Mouse (Mus musculus) embryonic facial prominence, embryonic 14.5 days (tissue): ENCODE data around the gene Camkk2. TPM values are rescaled to one million over a fixed set of nuclear protein-coding genes. Genes with fewer than 3 reads are reported as not detected.

Experiments used
- ATAC-seq: fragments of 200-750 bp; cut with Nextera tagmentation; 2 replicates; pipeline ENCODE4 v1.8.0; 2017; ENCODE audit warnings: low read depth, moderate number of reproducible peaks, moderate TSS enrichment
- DNase-seq: peaks from one replicate; pipeline ENCODE4 v3.0.0-alpha.2; 2015; ENCODE audit warnings: low spot score
- H3K27ac ChIP-seq: fragments of 300-500 bp; sonication (generic); replicated peaks from 2 replicates; pipeline ENCODE4 v1.5.1; 2014; ENCODE audit warnings: low read depth, mild to moderate bottlenecking, low read length, moderate library complexity
- H3K27me3 ChIP-seq: fragments of 300-500 bp; sonication (generic); replicated peaks from 2 replicates; pipeline ENCODE4 v1.6.1; 2014; ENCODE audit warnings: low read length; ENCODE audit not compliant: control insufficient read depth, insufficient read depth
- H3K36me3 ChIP-seq: fragments of 300-500 bp; sonication (generic); 2 replicates; pipeline ENCODE4 v1.6.1; 2014; ENCODE audit warnings: low read length, mixed read lengths; ENCODE audit not compliant: control insufficient read depth, insufficient read depth
- H3K4me1 ChIP-seq: fragments of 300-500 bp; sonication (generic); 2 replicates; pipeline ENCODE4 v1.6.1; 2014; ENCODE audit warnings: antibody characterized with exemption, low read length; ENCODE audit not compliant: control insufficient read depth, insufficient read depth
- H3K4me2 ChIP-seq: fragments of 300-500 bp; sonication (generic); 2 replicates; pipeline ENCODE4 v1.6.1; 2014; ENCODE audit warnings: low read depth, mild to moderate bottlenecking, low read length, moderate library complexity, mixed read lengths
- H3K4me3 ChIP-seq: fragments of 300-500 bp; sonication (generic); 2 replicates; pipeline ENCODE4 v1.5.1; 2014; ENCODE audit warnings: low read depth, mild to moderate bottlenecking, low read length
- H3K9ac ChIP-seq: fragments of 300-500 bp; sonication (generic); 2 replicates; pipeline ENCODE4 v1.6.1; 2014; ENCODE audit warnings: low read depth, mild to moderate bottlenecking, low read length, moderate library complexity, mixed read lengths
- H3K9me3 ChIP-seq: fragments of 300-500 bp; sonication (generic); 2 replicates; pipeline ENCODE4 v1.6.1; 2016; ENCODE audit warnings: low read length; ENCODE audit not compliant: control insufficient read depth
- WGBS: fragments of 180-500 bp; shearing (Covaris S2); extraction: QIAGEN DNeasy Blood & Tissue Kit; methylation state at CpG from one replicate; pipeline ENCODE4 v1.1.7; 2014; 5-methylcytosine and 5-hydroxymethylcytosine counted together
- polyA plus RNA-seq: library from polyadenylated mRNA; unstranded; fragments of >200 nt; fragmentation: Nextera tagmentation; extraction: Ambion mirVana; gene quantifications from 2 replicates; pipeline ENCODE4 v1.2.1, GENCODE M21; 2014

Gene Camkk2
- 27.7 and 28.4 TPM in 2 replicates for polyA plus RNA-seq

DNA sequence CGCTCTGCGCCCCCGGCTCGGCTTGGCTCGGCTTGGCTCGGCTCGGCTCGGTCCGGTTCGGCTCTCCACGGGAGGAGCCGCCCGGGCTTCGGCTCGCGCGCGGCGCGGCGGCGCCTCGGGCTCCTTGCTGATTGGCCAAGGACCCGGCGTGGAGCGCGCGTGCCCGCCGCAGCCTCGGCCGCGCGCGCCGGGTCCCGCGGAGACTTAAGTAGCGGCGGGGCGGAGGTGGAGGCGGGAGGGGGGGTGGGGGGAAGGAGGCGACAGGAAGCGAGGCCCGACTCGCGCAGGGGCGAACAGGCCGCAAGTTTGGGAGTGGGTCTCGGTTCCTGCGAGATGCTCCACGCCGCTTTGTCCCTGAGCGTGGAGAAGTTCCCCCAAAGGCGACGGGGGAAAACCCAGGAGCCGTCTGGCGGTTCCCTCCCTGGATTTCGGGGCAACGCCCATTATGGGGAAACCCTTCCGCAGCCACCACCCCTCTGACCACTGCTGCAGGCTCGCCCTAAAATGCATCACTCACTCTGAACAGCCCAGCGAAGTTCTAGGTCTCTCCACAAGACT, at the start of gene Camkk2:
Camkk2 (minus strand) TSS at position 133 of the 558 bp plus-strand sequence.
- Histone ChIP-seq H3K4me2 (peak within 1 kb of the TSS; percentile 98), H3K9me3 (no peaks in the 10 kb centered on the region), H3K27me3 (no peaks in the 10 kb centered on the region), H3K36me3 (no peaks in the 10 kb centered on the region), H3K4me3 (peak within 1 kb of the TSS; percentile 78), H3K9ac (peak within 1 kb of the TSS; percentile 87), H3K27ac (peak within 1 kb of the TSS; percentile 88), H3K4me1 (peaks cover 3% of the 10 kb centered on the region; the same call in 1 of the 2 replicates)
- DNase-seq, result peak; percentile 94
- WGBS, result 0% methylated on average over 19 of the region's 63 CpGs
- ATAC-seq, result peak; percentile 86

DNA sequence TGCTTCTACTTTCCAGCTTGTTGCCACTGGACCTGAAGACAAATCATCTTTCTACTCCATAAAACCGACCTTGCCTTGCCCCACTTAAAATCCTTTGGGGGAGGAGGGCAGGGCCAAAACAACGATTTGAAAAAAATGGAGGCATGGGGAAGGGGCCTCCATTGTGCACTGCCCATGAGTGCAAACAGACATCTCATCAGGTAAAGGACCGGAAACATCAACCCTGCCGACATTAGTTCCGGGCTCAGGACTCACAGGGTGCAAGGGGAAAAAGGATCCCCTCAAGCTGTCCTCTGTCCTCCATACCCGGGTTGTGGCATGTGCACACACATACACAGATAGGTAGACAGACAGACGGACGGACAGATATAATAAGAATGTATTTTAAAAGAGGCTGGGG, 45.9 kb upstream of the Camkk2 start:
- no peak overlapping the region for H3K9ac ChIP-seq
- ATAC-seq (no peak), DNase-seq (no peak)
- H3K27me3 ChIP-seq, result no peaks in the 10 kb centered on the region
- H3K4me2 ChIP-seq, result no peak overlapping the region
- 0 out of 2 replicates have a peak, but pooled peaks cover 2% of the 10 kb centered on the region for H3K4me1 ChIP-seq
- 82% methylated on average over 8 of the region's 8 CpGs for WGBS
- H3K4me3 ChIP-seq, result no peak overlapping the region
- H3K36me3 ChIP-seq, result no peaks in the 10 kb centered on the region
- no peak overlapping the region for H3K27ac ChIP-seq
- no peaks in the 10 kb centered on the region for H3K9me3 ChIP-seq

DNA sequence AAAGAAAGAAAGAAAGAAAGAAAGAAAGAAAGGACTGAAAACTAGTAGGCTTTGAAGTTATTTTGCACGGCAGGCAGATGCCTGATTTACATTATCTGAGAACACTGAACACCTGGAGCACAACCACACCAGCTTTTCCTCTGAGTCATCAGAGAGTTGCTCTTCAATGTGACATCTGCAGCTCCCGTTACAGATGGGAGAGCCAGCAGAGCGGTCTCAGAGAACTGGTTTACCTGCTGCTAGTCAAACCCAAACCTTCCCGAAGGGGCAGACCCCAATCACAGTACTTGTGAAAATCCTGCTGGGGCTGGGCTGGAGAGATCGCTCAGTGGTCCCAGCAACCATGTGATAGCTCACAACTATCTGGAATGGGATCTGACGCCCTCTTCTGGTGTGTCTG, 45.2 kb upstream of the Camkk2 start:
- peaks cover 2% of the 10 kb centered on the region; the same call in 1 of the 2 replicates for H3K36me3 ChIP-seq
- H3K4me2 ChIP-seq, result no peak overlapping the region
- no peak overlapping the region for H3K9ac ChIP-seq
- H3K27ac ChIP-seq, result no peak overlapping the region
- peaks cover 9% of the 10 kb centered on the region; the same call in 1 of the 2 replicates for H3K4me1 ChIP-seq
- no peaks in the 10 kb centered on the region for H3K9me3 ChIP-seq
- H3K4me3 ChIP-seq, result no peak overlapping the region
- no peak for ATAC-seq
- WGBS, result 54% methylated on average over 6 of the region's 6 CpGs
- peak; percentile 32 for DNase-seq
- no peaks in the 10 kb centered on the region for H3K27me3 ChIP-seq

DNA sequence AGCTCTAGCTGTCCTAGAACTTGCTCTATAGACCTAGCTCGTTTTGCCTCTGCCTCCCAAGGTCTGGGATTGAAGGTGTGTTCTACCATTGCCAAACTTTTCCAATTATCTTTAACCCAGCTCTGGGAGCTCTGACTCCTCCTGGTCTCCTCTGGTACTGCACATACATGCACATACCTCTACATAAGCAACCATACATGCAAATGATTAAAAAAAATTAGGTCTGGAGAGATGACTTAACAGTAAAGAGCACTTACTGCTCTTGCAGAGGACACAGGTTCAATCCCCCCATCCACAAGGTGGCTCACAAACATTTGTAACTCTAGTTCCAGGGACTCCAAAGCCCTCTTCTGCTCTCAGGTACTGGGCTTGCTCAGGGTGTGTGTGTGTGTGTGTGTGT, 44.8 kb upstream of the Camkk2 start:
- Histone ChIP-seq H3K36me3 (peaks cover 6% of the 10 kb centered on the region; the same call in 1 of the 2 replicates), H3K4me1 (peaks cover 11% of the 10 kb centered on the region; the same call in 1 of the 2 replicates), H3K27ac (no peak overlapping the region), H3K9me3 (no peaks in the 10 kb centered on the region), H3K4me3 (no peak overlapping the region), H3K27me3 (no peaks in the 10 kb centered on the region), H3K9ac (no peak overlapping the region), H3K4me2 (no peak overlapping the region)
- ATAC-seq (no peak), DNase-seq (no peak)
- 55% methylated on average over 1 of the region's 1 CpGs for WGBS

DNA sequence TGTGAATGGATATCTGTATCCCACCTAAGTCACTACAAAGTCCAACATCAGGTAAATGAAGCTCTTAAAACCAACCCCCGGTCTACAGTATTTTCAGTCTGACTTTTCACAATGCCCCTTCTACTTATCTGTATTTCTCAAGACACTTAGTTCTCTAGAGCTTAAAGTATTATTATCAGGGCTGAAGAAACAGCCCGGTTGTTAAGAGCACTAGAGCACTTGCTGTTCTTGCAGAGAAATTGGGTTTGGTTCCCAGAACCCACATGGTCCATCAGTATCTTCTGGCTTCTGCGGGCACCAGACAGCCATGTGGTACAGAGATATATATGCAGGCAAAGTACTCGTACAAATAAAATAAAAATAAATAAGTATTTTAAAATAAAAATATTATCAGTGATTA, 43.2 kb upstream of the Camkk2 start:
- no peak overlapping the region for H3K27ac ChIP-seq
- H3K9ac ChIP-seq, result no peak overlapping the region
- H3K4me1 ChIP-seq, result peaks cover 11% of the 10 kb centered on the region; the same call in 1 of the 2 replicates
- no peak overlapping the region for H3K4me3 ChIP-seq
- no peaks in the 10 kb centered on the region for H3K9me3 ChIP-seq
- DNase-seq (no peak), ATAC-seq (no peak)
- no peaks in the 10 kb centered on the region for H3K27me3 ChIP-seq
- 91% methylated on average over 4 of the region's 4 CpGs for WGBS
- H3K36me3 ChIP-seq, result peaks cover 21% of the 10 kb centered on the region
- no peak overlapping the region for H3K4me2 ChIP-seq

DNA sequence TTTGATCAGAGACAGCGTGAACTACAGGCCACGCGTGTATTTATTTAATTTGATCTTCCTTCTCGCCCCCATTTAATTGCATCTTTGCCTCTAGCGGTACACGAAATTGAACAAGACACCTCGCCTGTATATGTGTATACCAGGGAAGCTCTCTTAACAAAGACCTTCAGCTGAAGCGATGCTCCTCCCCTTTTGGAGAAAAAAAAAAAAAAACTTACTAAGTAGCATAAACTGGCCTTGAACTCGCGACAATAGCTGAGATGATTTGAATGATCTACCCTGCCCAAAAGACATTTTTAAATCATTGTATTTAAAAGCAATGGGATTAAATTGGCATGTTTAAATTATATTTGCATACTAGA, 42.3 kb upstream of the Camkk2 start:
- ATAC-seq (peak; percentile 45; the same call in 1 of the 2 replicates), DNase-seq (no peak)
- Histone ChIP-seq H3K36me3 (peaks cover 30% of the 10 kb centered on the region), H3K27ac (peak overlapping the region; percentile 95), H3K4me1 (peaks cover 11% of the 10 kb centered on the region; the same call in 1 of the 2 replicates), H3K9me3 (no peaks in the 10 kb centered on the region), H3K9ac (peak overlapping the region; percentile 88), H3K4me2 (peak overlapping the region; percentile 59), H3K4me3 (peak overlapping the region; percentile 74), H3K27me3 (no peaks in the 10 kb centered on the region)
- WGBS, result under 1% methylated on average over 10 of the region's 10 CpGs

DNA sequence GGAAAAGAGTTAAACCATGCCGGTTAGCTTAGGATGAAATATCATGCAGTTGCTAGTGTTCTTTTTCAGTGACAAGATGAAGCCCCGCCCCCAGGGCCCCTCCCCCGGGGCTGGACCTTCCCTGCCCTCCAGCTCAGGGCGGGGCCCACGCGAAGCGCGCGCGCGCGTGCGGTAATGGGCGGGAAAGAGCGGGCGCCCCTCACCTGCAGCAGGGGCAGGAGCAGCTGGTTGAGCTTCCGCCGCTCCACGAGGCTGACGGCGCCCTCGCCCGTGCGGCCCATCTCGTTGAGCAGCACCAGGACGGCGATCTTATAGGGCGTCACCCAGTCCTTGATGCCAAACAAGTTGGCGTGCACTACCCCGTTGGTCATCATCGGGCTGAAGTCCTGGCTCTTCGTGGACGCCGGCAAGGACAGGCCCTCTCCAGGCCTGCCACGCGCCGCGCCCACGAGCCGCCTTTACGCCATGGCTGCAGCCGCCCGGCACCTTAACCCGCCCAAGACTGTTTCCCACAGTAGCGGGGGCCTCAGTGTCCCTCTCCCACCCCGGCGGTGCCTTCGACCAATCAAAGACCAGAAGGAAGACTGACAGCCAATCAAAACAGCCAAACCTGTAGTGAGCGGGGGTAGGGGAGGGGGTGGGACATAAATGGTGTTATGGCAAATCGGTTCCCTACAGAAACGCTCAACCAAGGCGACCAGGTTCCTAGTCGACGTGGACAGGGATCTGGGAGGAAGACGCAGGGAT, 41.7 kb upstream of the Camkk2 start, which contains the start of gene Anapc5:
Anapc5 (minus strand) TSS at position 563 of the 747 bp plus-strand sequence.
- DNase-seq (peak; percentile 99), ATAC-seq (peak; percentile 100)
- peak within 1 kb of the TSS; percentile 74 for H3K4me3 ChIP-seq
- H3K9ac ChIP-seq, result peak within 1 kb of the TSS; percentile 88
- H3K4me1 ChIP-seq, result peaks cover 11% of the 10 kb centered on the region; the same call in 1 of the 2 replicates
- H3K27me3 ChIP-seq, result no peaks in the 10 kb centered on the region
- under 1% methylated on average over 45 of the region's 55 CpGs for WGBS
- H3K4me2 ChIP-seq, result peak within 1 kb of the TSS; percentile 59
- H3K36me3 ChIP-seq, result peaks cover 35% of the 10 kb centered on the region
- peak within 1 kb of the TSS; percentile 95 for H3K27ac ChIP-seq
- H3K9me3 ChIP-seq, result no peaks in the 10 kb centered on the region

DNA sequence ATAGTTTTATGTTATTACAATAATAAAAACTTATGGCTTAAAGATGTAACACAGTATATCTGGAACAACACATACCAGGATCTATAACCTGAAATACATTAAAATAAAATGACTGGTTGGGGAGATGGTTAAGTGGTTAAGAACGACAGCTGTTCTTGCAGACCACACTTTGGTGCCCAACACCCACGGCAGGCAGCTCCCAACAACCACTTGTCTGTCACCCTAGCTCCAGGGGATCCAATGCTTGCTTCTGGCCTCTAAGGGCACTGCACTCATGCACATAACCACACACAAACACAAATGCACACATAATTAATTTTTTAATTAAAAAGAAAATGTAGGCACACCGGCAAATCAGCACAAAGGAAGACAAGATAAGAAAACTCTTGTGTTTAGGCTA, 33.5 kb upstream of the Camkk2 start:
- Histone ChIP-seq H3K36me3 (peaks cover 90% of the 10 kb centered on the region), H3K27ac (no peak overlapping the region), H3K9ac (no peak overlapping the region), H3K4me3 (no peak overlapping the region), H3K27me3 (no peaks in the 10 kb centered on the region), H3K9me3 (no peaks in the 10 kb centered on the region), H3K4me1 (no peaks in the 10 kb centered on the region), H3K4me2 (no peak overlapping the region)
- DNase-seq, result no peak
- no peak for ATAC-seq
- WGBS, result 82% methylated on average over 3 of the region's 3 CpGs
